Mouse (Mus musculus): ENCODE measurements around the gene Med19.

DNA sequence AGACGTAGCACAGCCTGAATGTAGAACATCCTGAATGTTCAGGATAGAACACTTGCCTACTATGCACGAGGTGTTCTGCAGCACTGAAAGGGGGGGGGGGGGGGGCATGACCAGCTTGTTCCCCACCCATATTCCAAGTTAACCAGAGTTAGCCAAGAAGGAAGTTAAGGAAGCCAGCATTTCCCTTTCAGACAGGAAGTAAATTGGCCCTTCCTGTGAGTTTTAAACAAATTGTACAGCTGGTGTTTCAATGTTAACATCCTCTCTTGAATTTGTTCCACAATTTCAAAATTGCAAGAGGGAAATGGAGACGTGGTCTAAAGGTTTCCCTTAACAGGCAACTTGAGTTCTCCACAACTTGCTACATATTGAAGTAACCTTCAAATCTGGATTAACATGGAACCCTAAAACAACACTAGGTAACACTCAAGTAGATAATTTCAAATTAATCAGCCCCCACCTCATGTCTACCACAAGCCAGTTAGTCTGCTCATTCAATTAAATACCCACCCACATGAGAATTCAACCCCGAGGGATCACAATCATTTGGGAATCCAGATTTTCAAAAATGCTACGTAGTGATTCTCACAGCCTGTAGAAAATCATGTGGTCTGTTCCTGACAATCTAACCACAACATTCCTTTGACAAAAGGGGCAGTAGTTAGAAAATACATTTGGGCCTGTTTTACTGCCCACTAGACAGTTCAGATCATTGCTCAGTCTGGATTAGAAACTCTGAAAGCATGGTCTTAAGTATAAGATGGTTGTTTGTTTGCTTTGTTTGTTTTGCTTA is 39.6 kb upstream of the Med19 start:
- TF ChIP-seq CTCF (IDR thresholded peaks at IDR 0.05; ENCODE audit: extremely low read depth, insufficient read length, insufficient replicate concordance, low read depth, low read length) (no peak), POLR2A (IDR thresholded peaks at IDR 0.05; ENCODE audit: low read depth, low read length) (no peak)
